In genomic region chr16:49905601-49906001, GRCm38 (mm10) we compare ENCODE assay signal across 8 mouse cellular contexts.
A peak's percentile ranks its signal among the peaks of the same experiment; 100 is the strongest.
DNase-seq lines count a peak whose midpoint lies in the region; ATAC-seq and TF ChIP-seq lines count a peak whose summit lies in the region.

No protein-coding gene starts in this region.

- peak; percentile 28 for DNase-seq in hindbrain, embryonic 10.5 days (ENCODE audit: low spot score)
- no peak for DNase-seq in hindbrain, embryonic 14.5 days (ENCODE audit: low spot score)
- peak; percentile 48 for DNase-seq in embryo, embryonic 10 days (ENCODE audit: low spot score)
- no peak for DNase-seq in liver, postnatal 0 days
- DNase-seq in adrenal gland, postnatal 25 days, result no peak
- no peak for DNase-seq in adipocyte (ENCODE audit: low spot score)

- 68% methylated on average over 8 of the region's 8 CpGs for WGBS in hindbrain, embryonic 10.5 days
- 88% methylated on average over 8 of the region's 8 CpGs for WGBS in hindbrain, embryonic 14.5 days
- 47% methylated on average over 8 of the region's 8 CpGs for WGBS in heart, embryonic 15.5 days
- 69% methylated on average over 8 of the region's 8 CpGs for WGBS in liver, postnatal 0 days (ENCODE audit: insufficient replicate concordance)
- WGBS in midbrain, embryonic 16.5 days, result 79% methylated on average over 8 of the region's 8 CpGs

- no peaks in the 10 kb centered on the region for H3K27me3 ChIP-seq in hindbrain, embryonic 10.5 days (ENCODE audit: insufficient read depth, poor library complexity, severe bottlenecking)
- no peaks in the 10 kb centered on the region for H3K27me3 ChIP-seq in hindbrain, embryonic 14.5 days (ENCODE audit: control insufficient read depth, insufficient read depth, low read length)
- H3K27me3 ChIP-seq in heart, embryonic 15.5 days, result no peaks in the 10 kb centered on the region
- no peaks in the 10 kb centered on the region for H3K27me3 ChIP-seq in liver, postnatal 0 days (ENCODE audit: insufficient read depth, low read length)
- no peaks in the 10 kb centered on the region for H3K27me3 ChIP-seq in midbrain, embryonic 16.5 days (ENCODE audit: control insufficient read depth, insufficient read depth, low read depth, low read length)

- no peaks in the 10 kb centered on the region for H3K9me3 ChIP-seq in hindbrain, embryonic 10.5 days
- no peaks in the 10 kb centered on the region for H3K9me3 ChIP-seq in hindbrain, embryonic 14.5 days (ENCODE audit: control insufficient read depth, low read length)
- H3K9me3 ChIP-seq in heart, embryonic 15.5 days (replicated peaks), result no peaks in the 10 kb centered on the region
- no peaks in the 10 kb centered on the region for H3K9me3 ChIP-seq in liver, postnatal 0 days (ENCODE audit: low read length)
- no peaks in the 10 kb centered on the region for H3K9me3 ChIP-seq in midbrain, embryonic 16.5 days (replicated peaks; ENCODE audit: control insufficient read depth, low read length, poor library complexity, severe bottlenecking)

- H3K9ac ChIP-seq in hindbrain, embryonic 14.5 days, result no peak overlapping the region
- H3K9ac ChIP-seq in heart, embryonic 15.5 days, result no peak overlapping the region
- no peak overlapping the region for H3K9ac ChIP-seq in liver, postnatal 0 days (replicated peaks)
- no peak overlapping the region for H3K9ac ChIP-seq in midbrain, embryonic 16.5 days (ENCODE audit: low read depth, low read length)

- TF ChIP-seq EP300 in liver, postnatal 0 days (IDR thresholded peaks at IDR 0.05; ENCODE audit: low read depth), result no peak

- ATAC-seq in hindbrain, embryonic 14.5 days (ENCODE audit: low FRiP score), result no peak
- ATAC-seq in heart, embryonic 15.5 days (replicated peaks; ENCODE audit: insufficient number of reproducible peaks, insufficient read depth, low FRiP score, low read depth), result 0 out of 2 replicates have a peak, but pooled peaks have one; percentile 25
- ATAC-seq in liver, postnatal 0 days, result no peak
- no peak for ATAC-seq in midbrain, embryonic 16.5 days

- H3K4me2 ChIP-seq in hindbrain, embryonic 14.5 days (replicated peaks), result no peak overlapping the region
- peak overlapping the region; percentile 14; the same call in 1 of the 2 replicates for H3K4me2 ChIP-seq in heart, embryonic 15.5 days
- H3K4me2 ChIP-seq in liver, postnatal 0 days (ENCODE audit: low read depth, low read length), result no peak overlapping the region
- no peak overlapping the region for H3K4me2 ChIP-seq in midbrain, embryonic 16.5 days (ENCODE audit: low read length)

- TF ChIP-seq CTCF in liver, postnatal 0 days (IDR thresholded peaks at IDR 0.05; ENCODE audit: low read depth), result no peak

- no peak overlapping the region for H3K4me3 ChIP-seq in hindbrain, embryonic 10.5 days
- no peak overlapping the region for H3K4me3 ChIP-seq in hindbrain, embryonic 14.5 days (replicated peaks; ENCODE audit: low read length)
- H3K4me3 ChIP-seq in heart, embryonic 15.5 days, result no peak overlapping the region
- no peak overlapping the region for H3K4me3 ChIP-seq in liver, postnatal 0 days (ENCODE audit: low read depth, low read length)
- no peak overlapping the region for H3K4me3 ChIP-seq in midbrain, embryonic 16.5 days (ENCODE audit: low read depth, low read length)

- peaks cover 12% of the 10 kb centered on the region for H3K36me3 ChIP-seq in hindbrain, embryonic 10.5 days
- H3K36me3 ChIP-seq in hindbrain, embryonic 14.5 days (replicated peaks; ENCODE audit: control insufficient read depth, insufficient read depth), result no peaks in the 10 kb centered on the region; the same call in 1 of the 2 replicates
- H3K36me3 ChIP-seq in heart, embryonic 15.5 days, result no peaks in the 10 kb centered on the region
- H3K36me3 ChIP-seq in liver, postnatal 0 days (replicated peaks; ENCODE audit: insufficient read depth, low read length), result peaks cover 85% of the 10 kb centered on the region
- no peaks in the 10 kb centered on the region for H3K36me3 ChIP-seq in midbrain, embryonic 16.5 days (ENCODE audit: control insufficient read depth, insufficient read depth, low read length)

- H3K27ac ChIP-seq in hindbrain, embryonic 10.5 days, result 0 out of 2 replicates have a peak overlapping the region, but pooled peaks have one; percentile 56
- H3K27ac ChIP-seq in hindbrain, embryonic 14.5 days, result no peak overlapping the region; the same call in 1 of the 2 replicates
- H3K27ac ChIP-seq in heart, embryonic 15.5 days, result peak overlapping the region; percentile 72
- peak overlapping the region; percentile 49 for H3K27ac ChIP-seq in liver, postnatal 0 days (ENCODE audit: low read depth)
- H3K27ac ChIP-seq in midbrain, embryonic 16.5 days (ENCODE audit: low read length), result no peak overlapping the region

- peaks cover 14% of the 10 kb centered on the region for H3K4me1 ChIP-seq in hindbrain, embryonic 10.5 days (replicated peaks)
- no peaks in the 10 kb centered on the region; the same call in 1 of the 2 replicates for H3K4me1 ChIP-seq in hindbrain, embryonic 14.5 days (replicated peaks; ENCODE audit: control insufficient read depth, insufficient read depth, low read length)
- H3K4me1 ChIP-seq in heart, embryonic 15.5 days (replicated peaks), result peaks cover 39% of the 10 kb centered on the region
- H3K4me1 ChIP-seq in liver, postnatal 0 days (ENCODE audit: insufficient read depth), result peaks cover 13% of the 10 kb centered on the region; the same call in 1 of the 2 replicates
- peaks cover 2% of the 10 kb centered on the region; the same call in 1 of the 2 replicates for H3K4me1 ChIP-seq in midbrain, embryonic 16.5 days (ENCODE audit: control insufficient read depth, insufficient read depth, low read length)

Comparison
In these comparisons a context has a peak if more than half of its experiments do, and no peak if none do; other contexts are left out.
1. DNase-seq: peak in hindbrain, embryonic 10.5 days (single experiment) and embryo, embryonic 10 days (single experiment); none in hindbrain, embryonic 14.5 days (single experiment), liver, postnatal 0 days (single experiment), adrenal gland, postnatal 25 days (single experiment) and adipocyte (single experiment).
2. H3K27ac ChIP-seq: peak in hindbrain, embryonic 10.5 days (single experiment), heart, embryonic 15.5 days (single experiment) and liver, postnatal 0 days (single experiment); none in hindbrain, embryonic 14.5 days (single experiment) and midbrain, embryonic 16.5 days (single experiment).